Mouse (Mus musculus): Measurements from ENCODE around the gene Cacng7.
"Not testable (repeated sequence)": the region's sequence is repeated elsewhere in the genome, so short reads cannot be mapped to it uniquely, and the experiment has no call there.

DNA sequence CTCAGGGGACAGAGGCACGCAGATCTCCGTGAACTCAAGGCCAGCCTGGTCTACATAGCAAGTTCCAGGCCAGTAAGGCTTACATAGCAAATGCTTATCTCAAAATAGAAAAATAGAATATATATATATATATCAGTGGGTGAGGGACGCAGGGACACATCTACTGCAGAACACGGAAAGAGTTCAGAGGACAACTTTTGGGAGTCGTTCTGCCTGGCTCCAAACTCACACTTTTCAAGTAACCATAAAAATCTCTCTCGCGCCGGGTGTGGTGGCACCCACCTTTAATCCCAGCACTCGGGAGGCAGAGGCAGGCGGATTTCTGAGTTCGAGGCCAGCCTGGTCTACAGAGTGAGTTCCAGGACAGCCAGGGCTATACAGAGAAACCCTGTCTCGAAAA, 40.5 kb upstream of the Cacng7 start:
- TF ChIP-seq POLR2A, CTCF (IDR thresholded peaks at IDR 0.05; ENCODE audit: extremely low read depth, insufficient read depth, low read length): not testable (repeated sequence)

All from cortical plate, adult 2 months (tissue).